Mouse (Mus musculus) layer of hippocampus, adult 18-20 months (tissue): ENCODE measurements around the gene Psma3. TPM values are rescaled to one million over a fixed set of nuclear protein-coding genes. Genes with fewer than 3 reads are reported as not detected.

Experiments
- DNase-seq, 2 experiments: peaks; one replicate each; pipeline ENCODE4 v3.0.0; 2022; ENCODE audit warnings: low spot score in 2 of 2
- total RNA-seq, 2 experiments: library from RNA; stranded (reverse); gene quantifications; 2 replicates each; pipeline ENCODE4 v1.2.3; 2021

The Psma3 gene
- total RNA-seq, 2 experiments from 2014 or later, result 185 to 216 TPM

DNA sequence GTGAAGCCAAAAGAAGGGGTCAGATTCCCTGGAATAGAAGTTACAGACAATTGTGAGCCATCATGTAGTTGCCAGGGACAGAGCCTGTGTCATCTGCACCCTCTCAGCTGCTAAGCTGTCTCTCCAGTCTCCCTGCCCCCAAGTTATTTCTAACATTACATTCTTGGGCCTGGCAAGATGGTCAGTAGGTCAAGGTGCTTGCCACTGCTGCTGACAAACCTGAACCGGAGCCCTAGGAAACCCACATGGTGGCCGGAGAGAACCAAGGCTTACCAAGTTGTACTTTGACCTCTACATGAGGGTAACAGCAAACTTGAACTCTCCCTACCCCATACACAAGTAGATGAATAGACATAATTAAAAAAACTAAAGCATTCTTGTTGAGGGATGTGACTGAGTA, 70.1 kb downstream of the Psma3 start:
- DNase-seq, result no peak

Other genes with a start within 250 kb of the Psma3 start
- gene Frmd6, start 149.1 kb upstream of the Psma3 start, total RNA-seq, result 10 to 100 TPM; 21.0 to 22.9 TPM
- gene Actr10, start 36.8 kb upstream of the Psma3 start, total RNA-seq, result 100 to 1,000 TPM; 149 to 160 TPM
- 10 to 100 TPM; 40.9 to 44.2 TPM for gene Arid4a, start 41.4 kb downstream of the Psma3 start, total RNA-seq
- gene Tomm20l, start 136.8 kb downstream of the Psma3 start, total RNA-seq, result not detected
- gene Timm9, start 162.1 kb downstream of the Psma3 start, total RNA-seq, result 10 to 100 TPM; 50.7 to 58.5 TPM
- gene 2700049A03Rik, start 162.2 kb downstream of the Psma3 start, total RNA-seq, result 1 to 10 TPM; 6.6 to 7.5 TPM